Mouse (Mus musculus) embryonic facial prominence, embryonic 15.5 days (tissue): ENCODE measurements around the gene Maco1. TPM values are rescaled to one million over a fixed set of nuclear protein-coding genes. Genes with fewer than 3 reads are reported as not detected.

Experiments used
- ATAC-seq: fragments of 200-750 bp; cut with Nextera tagmentation; 2 replicates; pipeline ENCODE4 v1.8.0; 2017; ENCODE audit warnings: low read depth, moderate TSS enrichment; ENCODE audit not compliant: insufficient number of reproducible peaks, low FRiP score, low TSS enrichment
- H3K27ac ChIP-seq: fragments of 300-500 bp; sonication (generic); replicated peaks from 2 replicates; pipeline ENCODE4 v1.5.1; 2015; ENCODE audit warnings: mild to moderate bottlenecking, inconsistent platforms
- H3K27me3 ChIP-seq: fragments of 300-500 bp; sonication (generic); 2 replicates; pipeline ENCODE4 v1.6.1; 2015; ENCODE audit warnings: inconsistent platforms
- H3K36me3 ChIP-seq: fragments of 300-500 bp; sonication (generic); 2 replicates; pipeline ENCODE4 v1.6.1; 2015; ENCODE audit warnings: mild to moderate bottlenecking, inconsistent platforms
- H3K4me1 ChIP-seq: fragments of 300-500 bp; sonication (generic); 2 replicates; pipeline ENCODE4 v1.6.1; 2015; ENCODE audit warnings: inconsistent platforms
- H3K4me2 ChIP-seq: fragments of 300-500 bp; sonication (generic); replicated peaks from 2 replicates; pipeline ENCODE4 v1.6.1; 2015; ENCODE audit warnings: mild to moderate bottlenecking, inconsistent platforms
- H3K4me3 ChIP-seq: fragments of 300-500 bp; sonication (generic); replicated peaks from 2 replicates; pipeline ENCODE4 v1.5.1; 2015; ENCODE audit warnings: mild to moderate bottlenecking, inconsistent platforms
- H3K9ac ChIP-seq: fragments of 300-500 bp; sonication (generic); 2 replicates; pipeline ENCODE4 v1.6.1; 2015; ENCODE audit warnings: inconsistent platforms
- H3K9me3 ChIP-seq: fragments of 300-500 bp; sonication (generic); replicated peaks from 2 replicates; pipeline ENCODE4 v1.6.1; 2016; ENCODE audit warnings: inconsistent platforms
- WGBS: fragments of 180-500 bp; shearing (Covaris S2); methylation state at CpG from one replicate; pipeline ENCODE4 v1.1.7; 2015; 5-methylcytosine and 5-hydroxymethylcytosine counted together
- polyA plus RNA-seq: library from polyadenylated mRNA; unstranded; fragments of >200 nt; fragmentation: Nextera tagmentation; extraction: Ambion mirVana; gene quantifications from 2 replicates; pipeline ENCODE4 v1.2.1, GENCODE M21; 2015

Maco1 gene
- polyA plus RNA-seq, 1 experiment from 2014 or later, result 45.3 TPM

- WGBS, result 79% methylated on average over 17 of the region's 17 CpGs
- ATAC-seq, result no peak
- Histone ChIP-seq H3K9me3 (no peaks in the 10 kb centered on the region), H3K27me3 (no peaks in the 10 kb centered on the region), H3K27ac (no peak overlapping the region), H3K4me1 (0 out of 2 replicates have a peak, but pooled peaks cover 1% of the 10 kb centered on the region), H3K9ac (no peak overlapping the region), H3K4me3 (no peak overlapping the region), H3K36me3 (peaks cover 38% of the 10 kb centered on the region), H3K4me2 (no peak overlapping the region)
These were observed 39.5 kb downstream of the Maco1 start for GRCm38 (mm10) chr4:134813406-134814228.

GRCm38 (mm10) chr4:134804765-134805164 lies 48.4 kb downstream of the Maco1 start:
- no peak overlapping the region for H3K9ac ChIP-seq
- peaks cover 53% of the 10 kb centered on the region for H3K4me1 ChIP-seq
- H3K4me3 ChIP-seq, result no peak overlapping the region
- WGBS, result 38% methylated on average over 5 of the region's 5 CpGs
- H3K27me3 ChIP-seq, result no peaks in the 10 kb centered on the region
- H3K9me3 ChIP-seq, result no peaks in the 10 kb centered on the region
- ATAC-seq, result no peak
- no peak overlapping the region for H3K27ac ChIP-seq
- H3K36me3 ChIP-seq, result peaks cover 59% of the 10 kb centered on the region
- H3K4me2 ChIP-seq, result no peak overlapping the region

- Histone ChIP-seq H3K9me3 (no peaks in the 10 kb centered on the region), H3K4me3 (no peak overlapping the region), H3K27ac (no peak overlapping the region), H3K4me1 (peaks cover 66% of the 10 kb centered on the region), H3K4me2 (no peak overlapping the region), H3K36me3 (peaks cover 45% of the 10 kb centered on the region), H3K27me3 (no peaks in the 10 kb centered on the region), H3K9ac (no peak overlapping the region)
- 77% methylated on average over 3 of the region's 3 CpGs for WGBS
- no peak for ATAC-seq
These were observed 50.4 kb downstream of the Maco1 start for GRCm38 (mm10) chr4:134802765-134803164.

GRCm38 (mm10) chr4:134802155-134802554 lies 51.0 kb downstream of the Maco1 start:
- H3K4me3 ChIP-seq, result no peak overlapping the region
- no peaks in the 10 kb centered on the region for H3K27me3 ChIP-seq
- H3K27ac ChIP-seq, result no peak overlapping the region
- H3K9ac ChIP-seq, result no peak overlapping the region
- no peak for ATAC-seq
- H3K36me3 ChIP-seq, result peaks cover 45% of the 10 kb centered on the region
- H3K4me2 ChIP-seq, result no peak overlapping the region
- WGBS, result 72% methylated on average over 10 of the region's 10 CpGs
- no peaks in the 10 kb centered on the region for H3K9me3 ChIP-seq
- peaks cover 72% of the 10 kb centered on the region for H3K4me1 ChIP-seq

- Histone ChIP-seq H3K9ac (no peak overlapping the region), H3K4me3 (no peak overlapping the region), H3K36me3 (peaks cover 33% of the 10 kb centered on the region), H3K27me3 (no peaks in the 10 kb centered on the region), H3K9me3 (no peaks in the 10 kb centered on the region), H3K27ac (no peak overlapping the region), H3K4me2 (no peak overlapping the region), H3K4me1 (peaks cover 86% of the 10 kb centered on the region)
- WGBS, result 71% methylated on average over 10 of the region's 10 CpGs
- ATAC-seq, result no peak
These were observed 52.5 kb downstream of the Maco1 start for GRCm38 (mm10) chr4:134800693-134801092.

- Histone ChIP-seq H3K4me2 (no peak overlapping the region), H3K27ac (peak overlapping the region; percentile 39; the same call in 1 of the 2 replicates), H3K4me3 (no peak overlapping the region), H3K36me3 (peaks cover 27% of the 10 kb centered on the region), H3K4me1 (peaks cover 83% of the 10 kb centered on the region), H3K27me3 (no peaks in the 10 kb centered on the region), H3K9me3 (no peaks in the 10 kb centered on the region), H3K9ac (no peak overlapping the region)
- WGBS, result 45% methylated on average over 8 of the region's 8 CpGs
- no peak for ATAC-seq
These were observed 53.0 kb downstream of the Maco1 start for GRCm38 (mm10) chr4:134800098-134800497.

GRCm38 (mm10) chr4:134799272-134799671 lies 53.9 kb downstream of the Maco1 start:
- WGBS, result 7% methylated on average over 4 of the region's 4 CpGs
- H3K36me3 ChIP-seq, result peaks cover 20% of the 10 kb centered on the region
- no peak for ATAC-seq
- peaks cover 75% of the 10 kb centered on the region for H3K4me1 ChIP-seq
- H3K4me2 ChIP-seq, result no peak overlapping the region
- H3K4me3 ChIP-seq, result no peak overlapping the region
- H3K9me3 ChIP-seq, result no peaks in the 10 kb centered on the region
- no peak overlapping the region for H3K9ac ChIP-seq
- H3K27ac ChIP-seq, result no peak overlapping the region
- no peaks in the 10 kb centered on the region for H3K27me3 ChIP-seq

GRCm38 (mm10) chr4:134798861-134799260 lies 54.3 kb downstream of the Maco1 start:
- 44% methylated on average over 3 of the region's 3 CpGs for WGBS
- peaks cover 17% of the 10 kb centered on the region for H3K36me3 ChIP-seq
- H3K27me3 ChIP-seq, result no peaks in the 10 kb centered on the region
- no peak overlapping the region for H3K27ac ChIP-seq
- H3K4me2 ChIP-seq, result no peak overlapping the region
- H3K4me3 ChIP-seq, result no peak overlapping the region
- peaks cover 71% of the 10 kb centered on the region for H3K4me1 ChIP-seq
- no peak overlapping the region for H3K9ac ChIP-seq
- ATAC-seq, result no peak
- no peaks in the 10 kb centered on the region for H3K9me3 ChIP-seq

- peaks cover 9% of the 10 kb centered on the region for H3K36me3 ChIP-seq
- ATAC-seq, result no peak
- no peak overlapping the region for H3K9ac ChIP-seq
- no peak overlapping the region for H3K4me3 ChIP-seq
- no peaks in the 10 kb centered on the region for H3K9me3 ChIP-seq
- H3K27ac ChIP-seq, result no peak overlapping the region
- no peak overlapping the region for H3K4me2 ChIP-seq
- WGBS, result 54% methylated on average over 6 of the region's 6 CpGs
- peaks cover 59% of the 10 kb centered on the region for H3K4me1 ChIP-seq
- no peaks in the 10 kb centered on the region for H3K27me3 ChIP-seq
These were observed 55.5 kb downstream of the Maco1 start for GRCm38 (mm10) chr4:134797621-134798020.

GRCm38 (mm10) chr4:134796581-134797361 lies 56.4 kb downstream of the Maco1 start:
- H3K9me3 ChIP-seq, result no peaks in the 10 kb centered on the region
- peaks cover under 1% of the 10 kb centered on the region; the same call in 1 of the 2 replicates for H3K36me3 ChIP-seq
- WGBS, result 20% methylated on average over 7 of the region's 7 CpGs
- peaks cover 50% of the 10 kb centered on the region for H3K4me1 ChIP-seq
- no peak overlapping the region for H3K4me2 ChIP-seq
- 0 out of 2 replicates have a peak overlapping the region, but pooled peaks have one; percentile 66 for H3K27ac ChIP-seq
- H3K4me3 ChIP-seq, result no peak overlapping the region
- no peak for ATAC-seq
- H3K9ac ChIP-seq, result no peak overlapping the region
- no peaks in the 10 kb centered on the region for H3K27me3 ChIP-seq

GRCm38 (mm10) chr4:134795819-134796485 lies 57.2 kb downstream of the Maco1 start:
- H3K4me1 ChIP-seq, result peaks cover 45% of the 10 kb centered on the region
- H3K36me3 ChIP-seq, result no peaks in the 10 kb centered on the region
- no peak overlapping the region for H3K4me2 ChIP-seq
- ATAC-seq, result no peak
- H3K4me3 ChIP-seq, result no peak overlapping the region
- H3K27ac ChIP-seq, result no peak overlapping the region
- no peaks in the 10 kb centered on the region for H3K27me3 ChIP-seq
- no peaks in the 10 kb centered on the region for H3K9me3 ChIP-seq
- 72% methylated on average over 5 of the region's 5 CpGs for WGBS
- H3K9ac ChIP-seq, result no peak overlapping the region
